Mouse (Mus musculus) bone marrow, adult 2 months (tissue): ENCODE results near the gene Foxq1. TPM values are rescaled to one million over a fixed set of nuclear protein-coding genes. Genes with fewer than 3 reads are reported as not detected.

Experiments used
- H3K27ac ChIP-seq: fragments of 200-500 bp; 2 replicates; pipeline ENCODE4 v1.5.1; 2012; ENCODE audit warnings: low read depth, mild to moderate bottlenecking, control low read depth, inconsistent platforms, low read length; ENCODE audit not compliant: control insufficient read depth, poor library complexity, insufficient read depth
- H3K4me1 ChIP-seq: fragments of 200-500 bp; 2 replicates; pipeline ENCODE4 v1.6.1; 2011; ENCODE audit warnings: low read length; ENCODE audit not compliant: control insufficient read depth, insufficient read depth
- H3K4me3 ChIP-seq: fragments of 200-500 bp; replicated peaks from 2 replicates; pipeline ENCODE3; 2011; ENCODE audit warnings: mild to moderate bottlenecking, low read depth, low read length, control low read depth; ENCODE audit not compliant: control insufficient read depth
- CTCF ChIP-seq: fragments of 200-500 bp; IDR thresholded peaks from 2 replicates; pipeline ENCODE4 v1.5.1; 2011; ENCODE audit warnings: low read length, control low read depth; ENCODE audit not compliant: control insufficient read depth, insufficient read depth
- POLR2A ChIP-seq: fragments of 200-500 bp; IDR thresholded peaks from 2 replicates; pipeline ENCODE4 v1.6.1; 2011; ENCODE audit warnings: low read depth, mild to moderate bottlenecking, control low read depth, low read length, borderline replicate concordance; ENCODE audit not compliant: control insufficient read depth
- WGBS: fragments of 180-500 bp; shearing (Covaris S2); methylation state at CpG from one replicate; pipeline ENCODE4 v1.1.7; 2018; 5-methylcytosine and 5-hydroxymethylcytosine counted together
- polyA plus RNA-seq: library from polyadenylated mRNA; stranded (reverse); fragments of >200 nt; gene quantifications from 2 replicates; pipeline ENCODE4 v1.2.4, GENCODE M21; 2011; ENCODE audit warnings: low replicate concordance; ENCODE audit not compliant: missing spikeins, insufficient read depth, insufficient read length

Gene Foxq1
- polyA plus RNA-seq, result not detected in 2 replicates

GRCm38 (mm10) chr13:31555834-31556233, at the start of gene Foxq1:
Gene Foxq1 (plus strand): TSS chr13:31556134.
- no peaks in the 10 kb centered on the region for H3K4me1 ChIP-seq
- no peak for TF ChIP-seq POLR2A
- no peak for TF ChIP-seq CTCF
- no peak within 1 kb of the TSS for H3K27ac ChIP-seq
- WGBS, result 78% methylated on average over 4 of the region's 4 CpGs
- H3K4me3 ChIP-seq, result no peak within 1 kb of the TSS

- 23% methylated on average over 8 of the region's 8 CpGs for WGBS
- Histone ChIP-seq H3K4me3 (no peak overlapping the region), H3K4me1 (no peaks in the 10 kb centered on the region), H3K27ac (0 out of 2 replicates have a peak overlapping the region, but pooled peaks have one; percentile 34)
- no peak for TF ChIP-seq POLR2A
- no peak for TF ChIP-seq CTCF
These were observed 49.3 kb upstream of the Foxq1 start for GRCm38 (mm10) chr13:31506494-31507167.

GRCm38 (mm10) chr13:31515261-31515660, 40.7 kb upstream of the Foxq1 start:
- Histone ChIP-seq H3K27ac (no peak overlapping the region), H3K4me1 (no peaks in the 10 kb centered on the region; the same call in 1 of the 2 replicates), H3K4me3 (no peak overlapping the region)
- 85% methylated on average over 7 of the region's 7 CpGs for WGBS
- no peak for TF ChIP-seq POLR2A
- no peak for TF ChIP-seq CTCF

- H3K4me3 ChIP-seq, result no peak overlapping the region
- no peak overlapping the region for H3K27ac ChIP-seq
- H3K4me1 ChIP-seq, result no peaks in the 10 kb centered on the region
- WGBS, result 69% methylated on average over 10 of the region's 10 CpGs
- TF ChIP-seq POLR2A (no peak), CTCF (no peak)
These were observed 37.5 kb upstream of the Foxq1 start for GRCm38 (mm10) chr13:31518411-31518886.

GRCm38 (mm10) chr13:31518971-31519370, 37.0 kb upstream of the Foxq1 start:
- Histone ChIP-seq H3K4me3 (no peak overlapping the region), H3K4me1 (no peaks in the 10 kb centered on the region), H3K27ac (no peak overlapping the region)
- TF ChIP-seq POLR2A (no peak), CTCF (no peak)
- WGBS, result 90% methylated on average over 9 of the region's 9 CpGs

- whole genome bisulfite sequencing, result 83% methylated on average over 4 of the region's 4 CpGs
- H3K27ac ChIP-seq, result no peak overlapping the region
- no peak for TF ChIP-seq CTCF
- no peak for TF ChIP-seq POLR2A
- H3K4me3 ChIP-seq, result no peak overlapping the region
- no peaks in the 10 kb centered on the region for H3K4me1 ChIP-seq
These were observed 31.0 kb upstream of the Foxq1 start for GRCm38 (mm10) chr13:31524976-31525375.

- no peak overlapping the region for H3K27ac ChIP-seq
- H3K4me3 ChIP-seq, result no peak overlapping the region
- WGBS, result 76% methylated on average over 5 of the region's 5 CpGs
- H3K4me1 ChIP-seq, result no peaks in the 10 kb centered on the region
- no peak for TF ChIP-seq CTCF
- TF ChIP-seq POLR2A, result no peak
These were observed 24.7 kb upstream of the Foxq1 start for GRCm38 (mm10) chr13:31531186-31531585.

- TF ChIP-seq POLR2A (no peak), CTCF (no peak)
- no peak overlapping the region for H3K4me3 ChIP-seq
- H3K4me1 ChIP-seq, result no peaks in the 10 kb centered on the region
- 39% methylated on average over 8 of the region's 8 CpGs for WGBS
- no peak overlapping the region for H3K27ac ChIP-seq
These were observed 24.3 kb upstream of the Foxq1 start for GRCm38 (mm10) chr13:31531651-31532061.
